Mouse (Mus musculus) forebrain, embryonic 16.5 days (tissue): Measurements from ENCODE around the gene S100a4. TPM values are rescaled to one million over a fixed set of nuclear protein-coding genes. Genes with fewer than 3 reads are reported as not detected.

Experiments
- ATAC-seq: fragments of 200-750 bp; cut with Nextera tagmentation; 2 replicates; pipeline ENCODE4 v1.8.0; 2017; ENCODE audit warnings: mild to moderate bottlenecking, moderate library complexity
- H3K27ac ChIP-seq: fragments of 300-500 bp; sonication (generic); 2 replicates; pipeline ENCODE4 v1.5.1; 2014; ENCODE audit warnings: low read length, control low read depth
- H3K27me3 ChIP-seq: fragments of 300-500 bp; sonication (generic); replicated peaks from 2 replicates; pipeline ENCODE4 v1.6.1; 2014; ENCODE audit warnings: low read length; ENCODE audit not compliant: control insufficient read depth, insufficient read depth
- H3K36me3 ChIP-seq: fragments of 300-500 bp; sonication (generic); 2 replicates; pipeline ENCODE4 v1.6.1; 2014; ENCODE audit not compliant: control insufficient read depth, insufficient read depth
- H3K4me1 ChIP-seq: fragments of 300-500 bp; sonication (generic); replicated peaks from 2 replicates; pipeline ENCODE4 v1.6.1; 2014; ENCODE audit warnings: low read length; ENCODE audit not compliant: control insufficient read depth, insufficient read depth
- H3K4me2 ChIP-seq: fragments of 300-500 bp; sonication (generic); 2 replicates; pipeline ENCODE4 v1.6.1; 2014; ENCODE audit warnings: mild to moderate bottlenecking, low read length, control low read depth
- H3K4me3 ChIP-seq: fragments of 300-500 bp; sonication (generic); replicated peaks from 2 replicates; pipeline ENCODE4 v1.5.1; 2014; ENCODE audit warnings: mild to moderate bottlenecking, low read length, control low read depth
- H3K9ac ChIP-seq: fragments of 300-500 bp; sonication (generic); replicated peaks from 2 replicates; pipeline ENCODE4 v1.6.1; 2014; ENCODE audit warnings: low read depth, low read length, control low read depth
- H3K9me3 ChIP-seq: fragments of 300-500 bp; sonication (generic); 2 replicates; pipeline ENCODE4 v1.6.1; 2016; ENCODE audit warnings: low read length; ENCODE audit not compliant: control insufficient read depth
- WGBS: fragments of 180-500 bp; shearing (Covaris S2); extraction: QIAGEN DNeasy Blood & Tissue Kit; methylation state at CpG from one replicate; pipeline ENCODE4 v1.1.7; 2014; 5-methylcytosine and 5-hydroxymethylcytosine counted together
- polyA plus RNA-seq: library from polyadenylated mRNA; unstranded; fragments of >200 nt; fragmentation: Nextera tagmentation; extraction: Ambion mirVana; gene quantifications from 2 replicates; pipeline ENCODE4 v1.2.1, GENCODE M21; 2015

Gene S100a4
- 0.65 and 1.3 TPM in 2 replicates for polyA plus RNA-seq

- Histone ChIP-seq H3K9me3 (no peaks in the 10 kb centered on the region), H3K4me3 (no peak within 1 kb of the TSS), H3K27ac (peak within 1 kb of the TSS; percentile 34), H3K27me3 (no peaks in the 10 kb centered on the region), H3K9ac (no peak within 1 kb of the TSS), H3K36me3 (no peaks in the 10 kb centered on the region), H3K4me2 (no peak within 1 kb of the TSS), H3K4me1 (peaks cover 13% of the 10 kb centered on the region)
- no peak for ATAC-seq
- 64% methylated on average over 3 of the region's 3 CpGs for WGBS
Observed at GRCm38 (mm10) chr3:90603623-90604022, at the start of gene S100a4. S100a4 (plus strand) TSS chr3:90603771.

- no peak overlapping the region for H3K9ac ChIP-seq
- no peaks in the 10 kb centered on the region for H3K4me1 ChIP-seq
- no peaks in the 10 kb centered on the region for H3K9me3 ChIP-seq
- peak; percentile 95 for ATAC-seq
- no peaks in the 10 kb centered on the region for H3K36me3 ChIP-seq
- H3K27me3 ChIP-seq = no peaks in the 10 kb centered on the region
- 10% methylated on average over 5 of the region's 5 CpGs for WGBS
- no peak overlapping the region for H3K4me3 ChIP-seq
- no peak overlapping the region for H3K4me2 ChIP-seq
- H3K27ac ChIP-seq = peak overlapping the region; percentile 27; the same call in 1 of the 2 replicates
Observed at GRCm38 (mm10) chr3:90555954-90556353, 47.6 kb upstream of the S100a4 start.

GRCm38 (mm10) chr3:90560008-90560628 is 43.5 kb upstream of the S100a4 start, which contains the start of gene S100a3:
S100a3 (plus strand) TSS chr3:90560578.
- Histone ChIP-seq H3K4me1 (no peaks in the 10 kb centered on the region), H3K27ac (no peak within 1 kb of the TSS), H3K9ac (no peak within 1 kb of the TSS), H3K4me3 (no peak within 1 kb of the TSS), H3K36me3 (no peaks in the 10 kb centered on the region), H3K9me3 (no peaks in the 10 kb centered on the region), H3K4me2 (no peak within 1 kb of the TSS), H3K27me3 (no peaks in the 10 kb centered on the region)
- ATAC-seq = no peak
- WGBS = 84% methylated on average over 6 of the region's 6 CpGs

GRCm38 (mm10) chr3:90574691-90575090 is 28.9 kb upstream of the S100a4 start:
- Histone ChIP-seq H3K36me3 (no peaks in the 10 kb centered on the region), H3K4me3 (no peak overlapping the region), H3K4me1 (no peaks in the 10 kb centered on the region), H3K27ac (no peak overlapping the region), H3K9ac (no peak overlapping the region), H3K9me3 (no peaks in the 10 kb centered on the region), H3K4me2 (no peak overlapping the region), H3K27me3 (no peaks in the 10 kb centered on the region)
- no peak for ATAC-seq
- WGBS = 80% methylated on average over 5 of the region's 5 CpGs

- 90% methylated on average over 3 of the region's 3 CpGs for WGBS
- Histone ChIP-seq H3K9me3 (no peaks in the 10 kb centered on the region), H3K4me2 (no peak overlapping the region), H3K4me1 (no peaks in the 10 kb centered on the region), H3K9ac (no peak overlapping the region), H3K36me3 (no peaks in the 10 kb centered on the region), H3K27ac (no peak overlapping the region), H3K27me3 (no peaks in the 10 kb centered on the region), H3K4me3 (no peak overlapping the region)
- no peak for ATAC-seq
Observed at GRCm38 (mm10) chr3:90575320-90575719, 28.3 kb upstream of the S100a4 start.

GRCm38 (mm10) chr3:90576351-90577001 is 27.1 kb upstream of the S100a4 start:
- no peak overlapping the region for H3K9ac ChIP-seq
- no peaks in the 10 kb centered on the region for H3K36me3 ChIP-seq
- H3K4me3 ChIP-seq = no peak overlapping the region
- H3K27ac ChIP-seq = no peak overlapping the region
- 69% methylated on average over 10 of the region's 10 CpGs for WGBS
- no peaks in the 10 kb centered on the region for H3K27me3 ChIP-seq
- no peak for ATAC-seq
- no peak overlapping the region for H3K4me2 ChIP-seq
- H3K4me1 ChIP-seq = no peaks in the 10 kb centered on the region
- H3K9me3 ChIP-seq = no peaks in the 10 kb centered on the region

GRCm38 (mm10) chr3:90579433-90579832 is 24.1 kb upstream of the S100a4 start:
- Histone ChIP-seq H3K4me1 (no peaks in the 10 kb centered on the region), H3K9me3 (no peaks in the 10 kb centered on the region), H3K27ac (no peak overlapping the region), H3K36me3 (no peaks in the 10 kb centered on the region), H3K4me2 (no peak overlapping the region), H3K4me3 (no peak overlapping the region), H3K27me3 (no peaks in the 10 kb centered on the region), H3K9ac (no peak overlapping the region)
- no peak for ATAC-seq
- WGBS = 80% methylated on average over 7 of the region's 7 CpGs

GRCm38 (mm10) chr3:90581141-90581540 is 22.4 kb upstream of the S100a4 start:
- no peaks in the 10 kb centered on the region for H3K4me1 ChIP-seq
- ATAC-seq = no peak
- WGBS = 92% methylated on average over 5 of the region's 5 CpGs

GRCm38 (mm10) chr3:90582156-90582555 is 21.4 kb upstream of the S100a4 start:
- Histone ChIP-seq H3K27ac (no peak overlapping the region), H3K4me3 (no peak overlapping the region), H3K9ac (no peak overlapping the region), H3K4me1 (no peaks in the 10 kb centered on the region), H3K36me3 (no peaks in the 10 kb centered on the region), H3K9me3 (no peaks in the 10 kb centered on the region), H3K27me3 (no peaks in the 10 kb centered on the region), H3K4me2 (no peak overlapping the region)
- ATAC-seq = no peak
- WGBS = 97% methylated on average over 1 of the region's 1 CpGs

More at GRCm38 (mm10) chr3:90581141-90581540, 22.4 kb upstream of the S100a4 start:
- Histone ChIP-seq H3K4me3 (no peak overlapping the region), H3K9me3 (no peaks in the 10 kb centered on the region), H3K9ac (no peak overlapping the region), H3K27ac (no peak overlapping the region), H3K4me2 (no peak overlapping the region), H3K36me3 (no peaks in the 10 kb centered on the region), H3K27me3 (no peaks in the 10 kb centered on the region)
